Mouse (Mus musculus) midbrain, embryonic 16.5 days (tissue): ENCODE results near the gene Lrrn2. TPM values are rescaled to one million over a fixed set of nuclear protein-coding genes. Genes with fewer than 3 reads are reported as not detected.

Experiments used
- ATAC-seq: fragments of 200-750 bp; cut with Nextera tagmentation; 2 replicates; pipeline ENCODE4 v1.8.0; 2017; ENCODE audit warnings: moderate TSS enrichment
- H3K27ac ChIP-seq: fragments of 300-500 bp; sonication (generic); 2 replicates; pipeline ENCODE4 v1.5.1; 2014; ENCODE audit warnings: mild to moderate bottlenecking, low read length, mixed read lengths
- H3K27me3 ChIP-seq: fragments of 300-500 bp; sonication (generic); 2 replicates; pipeline ENCODE4 v1.6.1; 2014; ENCODE audit warnings: low read depth, low read length, mixed read lengths; ENCODE audit not compliant: control insufficient read depth, insufficient read depth
- H3K36me3 ChIP-seq: fragments of 300-500 bp; sonication (generic); 2 replicates; pipeline ENCODE4 v1.6.1; 2014; ENCODE audit warnings: mild to moderate bottlenecking, low read length, moderate library complexity, mixed read lengths; ENCODE audit not compliant: control insufficient read depth, insufficient read depth
- H3K4me1 ChIP-seq: fragments of 300-500 bp; sonication (generic); 2 replicates; pipeline ENCODE4 v1.6.1; 2014; ENCODE audit warnings: mild to moderate bottlenecking, low read length, mixed read lengths; ENCODE audit not compliant: control insufficient read depth, insufficient read depth
- H3K4me2 ChIP-seq: fragments of 300-500 bp; sonication (generic); 2 replicates; pipeline ENCODE4 v1.6.1; 2014; ENCODE audit warnings: mild to moderate bottlenecking, low read length, mixed read lengths
- H3K4me3 ChIP-seq: fragments of 300-500 bp; sonication (generic); 2 replicates; pipeline ENCODE4 v1.5.1; 2014; ENCODE audit warnings: low read depth, mild to moderate bottlenecking, low read length, moderate library complexity, mixed read lengths
- H3K9ac ChIP-seq: fragments of 300-500 bp; sonication (generic); 2 replicates; pipeline ENCODE4 v1.6.1; 2014; ENCODE audit warnings: low read depth, low read length, mixed read lengths
- H3K9me3 ChIP-seq: fragments of 300-500 bp; sonication (generic); replicated peaks from 2 replicates; pipeline ENCODE4 v1.6.1; 2014; ENCODE audit warnings: mild to moderate bottlenecking, low read length, mixed read lengths; ENCODE audit not compliant: control insufficient read depth, poor library complexity, severe bottlenecking
- WGBS: fragments of 180-500 bp; shearing (Covaris S2); extraction: QIAGEN DNeasy Blood & Tissue Kit; methylation state at CpG from one replicate; pipeline ENCODE4 v1.1.7; 2014; 5-methylcytosine and 5-hydroxymethylcytosine counted together
- polyA plus RNA-seq: library from polyadenylated mRNA; unstranded; fragments of >200 nt; fragmentation: Nextera tagmentation; extraction: Ambion mirVana; gene quantifications from 2 replicates; pipeline ENCODE4 v1.2.1, GENCODE M21; 2015

The Lrrn2 gene
- polyA plus RNA-seq, 1 experiment from 2014 or later = 59.1 TPM

DNA sequence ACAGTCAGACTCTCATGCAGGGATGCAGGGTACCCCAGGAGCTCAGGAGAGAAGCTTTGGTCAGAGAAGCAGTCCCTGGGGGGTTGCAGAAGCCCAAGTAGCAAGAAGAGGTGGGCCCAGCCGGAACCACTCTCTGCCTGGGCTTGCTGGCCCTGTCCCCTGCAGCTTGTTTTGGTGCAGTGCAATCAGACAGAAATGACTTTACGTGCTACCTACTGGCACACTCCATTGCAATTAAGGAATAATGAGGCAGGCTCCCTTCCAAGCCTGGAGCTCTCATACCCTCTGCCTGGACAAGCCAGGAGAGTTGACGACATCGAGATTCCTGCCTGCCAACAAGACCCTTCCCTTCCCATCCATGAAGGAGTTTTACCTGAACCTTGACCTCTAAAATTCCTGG lies 50.2 kb downstream of the Lrrn2 start:
- WGBS = 68% methylated on average over 4 of the region's 4 CpGs
- H3K4me2 ChIP-seq = no peak overlapping the region
- H3K9ac ChIP-seq = no peak overlapping the region
- H3K27ac ChIP-seq = no peak overlapping the region
- no peaks in the 10 kb centered on the region for H3K36me3 ChIP-seq
- H3K4me3 ChIP-seq = no peak overlapping the region
- H3K27me3 ChIP-seq = no peaks in the 10 kb centered on the region
- peaks cover 20% of the 10 kb centered on the region for H3K4me1 ChIP-seq
- no peak for ATAC-seq
- H3K9me3 ChIP-seq = no peaks in the 10 kb centered on the region

DNA sequence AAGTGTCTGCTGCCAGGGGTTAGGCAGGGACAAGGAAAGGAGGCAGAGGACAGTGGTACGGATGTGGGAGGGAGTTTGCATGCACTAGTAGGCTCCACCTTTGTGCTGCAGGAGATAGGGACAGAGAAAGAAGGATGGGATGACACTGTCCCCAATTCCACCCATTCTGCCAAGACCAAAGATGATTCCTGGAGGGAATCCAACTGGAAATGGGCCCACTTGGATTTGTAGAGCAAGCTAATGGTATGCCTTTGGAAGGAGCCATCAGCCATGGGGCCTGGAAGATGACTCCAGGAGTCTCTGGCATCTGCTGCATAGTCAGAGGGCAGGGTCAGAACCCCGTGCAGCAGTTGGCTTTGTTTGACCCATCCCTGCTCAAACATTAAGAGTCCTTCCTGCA lies 52.3 kb downstream of the Lrrn2 start:
- H3K4me1 ChIP-seq = peaks cover 20% of the 10 kb centered on the region
- H3K4me3 ChIP-seq = no peak overlapping the region
- H3K4me2 ChIP-seq = no peak overlapping the region
- WGBS = 76% methylated on average over 2 of the region's 2 CpGs
- peaks cover 2% of the 10 kb centered on the region for H3K36me3 ChIP-seq
- no peak overlapping the region for H3K9ac ChIP-seq
- H3K27ac ChIP-seq = no peak overlapping the region
- no peaks in the 10 kb centered on the region for H3K9me3 ChIP-seq
- no peaks in the 10 kb centered on the region for H3K27me3 ChIP-seq
- no peak for ATAC-seq

DNA sequence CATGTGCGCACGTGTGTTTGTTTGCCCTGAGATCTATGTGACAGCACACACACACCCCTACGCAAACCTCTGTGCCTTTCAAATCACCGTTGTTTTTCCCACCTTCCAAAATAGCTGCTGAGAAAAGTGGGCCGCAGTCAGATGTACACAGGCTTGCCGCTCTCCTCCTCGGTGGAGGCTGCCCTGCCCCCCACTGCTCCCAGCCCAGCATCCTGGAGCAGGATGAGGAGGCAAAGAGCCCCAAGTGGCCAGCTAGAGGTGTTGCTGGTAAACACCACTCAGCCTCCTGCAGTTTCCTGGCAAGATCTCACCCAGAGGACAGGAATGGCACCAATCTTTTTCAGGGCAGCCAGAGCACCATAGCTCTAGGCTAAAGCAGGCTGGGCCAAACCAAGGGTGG lies 54.8 kb downstream of the Lrrn2 start:
- WGBS = 35% methylated on average over 7 of the region's 7 CpGs
- H3K4me2 ChIP-seq = no peak overlapping the region
- H3K4me1 ChIP-seq = peaks cover 12% of the 10 kb centered on the region; the same call in 1 of the 2 replicates
- no peaks in the 10 kb centered on the region for H3K9me3 ChIP-seq
- 0 out of 2 replicates have a peak overlapping the region, but pooled peaks have one; percentile 20 for H3K9ac ChIP-seq
- H3K27me3 ChIP-seq = no peaks in the 10 kb centered on the region
- peak; percentile 76 for ATAC-seq
- H3K27ac ChIP-seq = no peak overlapping the region; the same call in 1 of the 2 replicates
- no peak overlapping the region for H3K4me3 ChIP-seq
- peaks cover 17% of the 10 kb centered on the region for H3K36me3 ChIP-seq

DNA sequence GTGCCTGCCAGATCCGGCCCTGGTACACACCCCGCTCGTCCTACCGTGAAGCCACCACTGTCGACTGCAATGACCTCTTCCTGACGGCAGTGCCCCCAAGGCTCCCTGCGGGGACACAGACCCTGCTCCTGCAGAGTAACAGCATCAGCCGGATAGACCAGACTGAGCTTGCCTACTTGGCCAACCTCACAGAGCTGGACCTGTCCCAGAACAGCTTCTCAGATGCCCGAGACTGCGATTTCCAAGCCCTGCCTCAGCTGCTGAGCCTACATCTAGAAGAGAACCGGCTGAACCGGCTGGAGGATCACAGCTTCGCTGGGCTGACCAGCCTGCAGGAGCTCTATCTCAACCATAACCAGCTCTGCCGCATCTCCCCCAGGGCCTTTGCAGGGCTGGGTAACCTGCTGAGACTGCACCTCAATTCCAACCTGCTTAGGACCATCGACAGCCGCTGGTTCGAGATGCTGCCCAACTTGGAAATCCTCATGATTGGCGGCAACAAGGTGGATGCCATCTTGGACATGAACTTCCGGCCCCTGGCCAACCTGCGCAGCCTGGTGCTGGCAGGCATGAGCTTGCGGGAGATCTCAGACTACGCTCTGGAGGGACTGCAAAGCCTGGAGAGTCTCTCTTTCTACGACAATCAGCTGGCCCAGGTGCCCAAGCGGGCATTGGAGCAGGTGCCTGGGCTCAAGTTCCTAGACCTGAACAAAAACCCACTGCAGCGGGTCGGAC lies 57.4 kb downstream of the Lrrn2 start:
- H3K36me3 ChIP-seq = peaks cover 24% of the 10 kb centered on the region
- H3K4me1 ChIP-seq = peaks cover 12% of the 10 kb centered on the region; the same call in 1 of the 2 replicates
- no peak overlapping the region for H3K27ac ChIP-seq
- H3K27me3 ChIP-seq = no peaks in the 10 kb centered on the region
- no peak overlapping the region for H3K4me2 ChIP-seq
- WGBS = 88% methylated on average over 26 of the region's 26 CpGs
- H3K4me3 ChIP-seq = no peak overlapping the region
- no peaks in the 10 kb centered on the region for H3K9me3 ChIP-seq
- no peak overlapping the region for H3K9ac ChIP-seq
- ATAC-seq = no peak

DNA sequence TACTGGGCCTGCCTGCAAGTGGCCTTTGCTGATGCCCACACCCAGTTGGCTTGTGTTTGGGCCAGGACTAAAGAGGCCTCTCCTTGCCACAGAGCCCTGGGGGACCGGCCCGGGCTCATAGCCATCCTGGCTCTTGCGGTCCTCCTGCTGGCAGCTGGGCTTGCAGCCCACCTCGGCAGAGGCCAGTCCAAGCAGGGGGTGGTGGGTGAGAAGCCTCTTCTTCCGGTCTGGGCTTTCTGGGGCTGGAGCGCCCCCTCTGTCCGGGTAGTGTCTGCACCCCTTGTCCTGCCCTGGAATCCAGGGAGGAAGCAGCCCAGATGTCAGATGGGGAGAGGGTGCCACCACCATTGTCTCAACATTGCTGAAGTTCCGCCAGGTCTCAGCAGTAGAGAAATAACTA lies 58.9 kb downstream of the Lrrn2 start:
- ATAC-seq = no peak
- Histone ChIP-seq H3K27ac (no peak overlapping the region), H3K4me1 (peaks cover 11% of the 10 kb centered on the region; the same call in 1 of the 2 replicates), H3K9ac (no peak overlapping the region), H3K4me3 (no peak overlapping the region), H3K36me3 (peaks cover 24% of the 10 kb centered on the region), H3K9me3 (no peaks in the 10 kb centered on the region), H3K4me2 (no peak overlapping the region), H3K27me3 (no peaks in the 10 kb centered on the region)
- 81% methylated on average over 8 of the region's 8 CpGs for WGBS

DNA sequence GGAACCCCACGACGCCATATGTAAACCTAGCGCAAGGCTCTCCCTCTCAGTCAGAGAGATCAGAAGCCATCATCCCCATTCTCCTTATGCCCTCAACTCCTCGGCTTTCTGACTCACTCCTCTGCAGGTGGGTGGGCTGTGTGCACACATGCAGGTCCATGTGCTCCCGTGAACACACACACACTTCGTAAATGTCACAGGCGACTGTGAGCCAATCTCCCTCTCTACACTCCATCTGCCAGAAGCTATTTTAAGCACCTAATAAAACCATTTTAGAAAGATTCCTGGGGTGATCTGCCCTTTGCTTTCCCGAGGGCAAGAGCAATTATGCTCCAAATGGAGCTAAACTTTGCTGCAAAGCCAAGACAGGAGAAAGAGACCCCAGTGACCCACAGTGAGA lies 65.8 kb downstream of the Lrrn2 start:
- Histone ChIP-seq H3K4me3 (no peak overlapping the region), H3K4me2 (no peak overlapping the region), H3K36me3 (0 out of 2 replicates have a peak, but pooled peaks cover under 1% of the 10 kb centered on the region), H3K4me1 (no peaks in the 10 kb centered on the region), H3K27ac (no peak overlapping the region), H3K9ac (no peak overlapping the region), H3K9me3 (no peaks in the 10 kb centered on the region), H3K27me3 (no peaks in the 10 kb centered on the region)
- 64% methylated on average over 8 of the region's 8 CpGs for WGBS
- no peak for ATAC-seq

DNA sequence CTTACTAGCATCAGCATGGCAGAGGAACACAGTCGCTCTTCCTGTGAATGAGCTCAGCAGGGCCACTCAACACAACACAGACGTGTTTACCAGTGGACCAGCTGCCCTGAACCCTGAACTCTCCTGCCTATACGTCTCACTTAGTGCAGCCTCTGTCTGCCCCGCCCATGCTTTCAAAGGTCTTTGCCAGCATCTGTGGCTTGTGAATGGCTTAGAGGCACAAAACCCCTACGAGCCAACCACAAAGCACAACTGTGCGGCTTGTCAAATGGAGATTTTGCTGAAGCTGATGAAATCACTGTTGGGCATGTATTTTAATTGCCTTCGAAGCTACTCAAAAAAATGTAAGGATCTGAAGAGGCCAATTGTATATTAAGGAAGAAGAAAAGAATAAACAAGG lies 67.7 kb downstream of the Lrrn2 start:
- Histone ChIP-seq H3K36me3 (no peaks in the 10 kb centered on the region), H3K4me1 (no peaks in the 10 kb centered on the region), H3K4me3 (no peak overlapping the region), H3K9ac (no peak overlapping the region), H3K27me3 (no peaks in the 10 kb centered on the region), H3K27ac (no peak overlapping the region), H3K9me3 (no peaks in the 10 kb centered on the region), H3K4me2 (no peak overlapping the region)
- WGBS = 34% methylated on average over 7 of the region's 7 CpGs
- ATAC-seq = no peak

DNA sequence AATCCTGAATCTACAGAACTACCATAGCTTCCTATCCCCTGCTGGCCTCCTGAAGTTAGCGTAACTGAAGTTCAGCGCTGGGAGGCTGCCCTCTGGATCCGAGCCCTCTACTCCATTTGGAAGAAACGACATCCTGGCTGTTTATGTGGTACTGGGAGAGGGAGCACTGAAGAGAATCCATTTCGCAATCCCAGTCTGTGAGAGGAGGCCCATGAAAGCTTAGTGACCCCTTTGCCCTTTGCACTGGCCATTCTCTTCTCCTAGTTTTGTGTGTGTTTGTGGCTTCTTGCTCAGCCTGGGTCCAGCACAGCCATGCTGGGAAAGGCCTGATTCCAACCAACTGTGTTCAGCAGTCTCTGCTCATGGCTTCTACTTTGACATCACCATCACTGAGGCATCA lies 76.7 kb downstream of the Lrrn2 start:
- no peak overlapping the region for H3K27ac ChIP-seq
- WGBS = 89% methylated on average over 5 of the region's 5 CpGs
- no peaks in the 10 kb centered on the region for H3K36me3 ChIP-seq
- H3K4me2 ChIP-seq = no peak overlapping the region
- no peaks in the 10 kb centered on the region for H3K9me3 ChIP-seq
- H3K27me3 ChIP-seq = no peaks in the 10 kb centered on the region
- H3K4me3 ChIP-seq = no peak overlapping the region
- no peak overlapping the region for H3K9ac ChIP-seq
- H3K4me1 ChIP-seq = no peaks in the 10 kb centered on the region
- no peak for ATAC-seq

DNA sequence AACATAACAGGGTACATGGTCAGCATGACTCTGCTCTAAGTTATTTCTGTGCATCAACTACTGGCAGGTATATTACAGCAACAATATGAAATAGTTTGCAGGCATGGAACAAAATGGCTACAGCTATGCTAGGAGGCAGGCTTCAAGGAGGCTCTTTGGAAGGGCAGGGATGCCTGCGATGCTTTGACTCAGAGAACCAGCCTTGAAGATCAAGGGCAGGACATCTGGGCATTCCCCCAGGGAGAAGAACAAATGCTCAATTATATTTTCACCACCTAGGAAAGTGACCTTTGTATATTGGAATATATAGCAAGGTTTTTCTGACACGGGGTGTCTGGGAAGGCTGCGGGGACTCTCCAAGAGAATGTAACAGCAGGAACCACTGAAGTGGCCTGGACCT lies 81.7 kb downstream of the Lrrn2 start:
- Histone ChIP-seq H3K9me3 (no peaks in the 10 kb centered on the region), H3K36me3 (no peaks in the 10 kb centered on the region), H3K27ac (no peak overlapping the region), H3K9ac (no peak overlapping the region), H3K4me1 (no peaks in the 10 kb centered on the region), H3K27me3 (no peaks in the 10 kb centered on the region), H3K4me3 (no peak overlapping the region), H3K4me2 (no peak overlapping the region)
- no peak for ATAC-seq
- 74% methylated on average over 3 of the region's 3 CpGs for WGBS
